Mouse (Mus musculus): ENCODE results near the gene Gm20696.

GRCm38 (mm10) chr6:99282866-99283657 is 383.5 kb downstream of the Gm20696 start:
- TF ChIP-seq CTCF (IDR thresholded peaks at IDR 0.05; ENCODE audit: low read depth) (no peak), EP300 (IDR thresholded peaks at IDR 0.05; ENCODE audit: low read depth) (no peak)

Measured in liver, embryonic 14.5 days (tissue).